Mouse (Mus musculus): ENCODE data around the gene Ikbkg. TPM values are rescaled to one million over a fixed set of nuclear protein-coding genes. Genes with fewer than 3 reads are reported as not detected.
A peak's percentile ranks its signal among the peaks of the same experiment; 100 is the strongest.
"Not testable (repeated sequence)": the region's sequence is repeated elsewhere in the genome, so short reads cannot be mapped to it uniquely, and the experiment has no call there.

Gene Ikbkg
- polyA plus RNA-seq (2015; fragmentation: Nextera tagmentation; extraction: Ambion mirVana): 16.4 and 19.9 TPM in 2 replicates

GRCm38 (mm10) chrX:74392535-74393443 is at the start of gene Ikbkg, which contains the start of gene Fam3a:
Gene Ikbkg (plus strand): TSS chrX:74393290.
Gene Fam3a (minus strand): TSS chrX:74393272.
- H3K27ac ChIP-seq (ENCODE audit: low read length): peak within 1 kb of the TSS; percentile 87
- H3K4me3 ChIP-seq (ENCODE audit: low read depth, low read length): peak within 1 kb of the TSS; percentile 47

GRCm38 (mm10) chrX:74352645-74353466 is 40.2 kb upstream of the Ikbkg start:
- Histone ChIP-seq H3K4me3 (ENCODE audit: low read depth, low read length) (peak overlapping the region; percentile 39), H3K4me1 (ENCODE audit: control insufficient read depth, insufficient read depth, low read length) (peaks cover 2% of the 10 kb centered on the region; the same call in 1 of the 2 replicates), H3K9ac (ENCODE audit: low read depth, low read length) (peak overlapping the region; percentile 61), H3K9me3 (replicated peaks; ENCODE audit: control insufficient read depth, low read length, poor library complexity, severe bottlenecking) (no peaks in the 10 kb centered on the region), H3K27me3 (ENCODE audit: control insufficient read depth, insufficient read depth, low read depth, low read length) (no peaks in the 10 kb centered on the region), H3K4me2 (ENCODE audit: low read length) (peak overlapping the region; percentile 67), H3K36me3 (ENCODE audit: control insufficient read depth, insufficient read depth, low read length) (no peaks in the 10 kb centered on the region), H3K27ac (ENCODE audit: low read length) (peak overlapping the region; percentile 64)
- ATAC-seq: peak; percentile 71
- WGBS: 20% methylated on average over 13 of the region's 13 CpGs

More at GRCm38 (mm10) chrX:74392535-74393443, at the start of gene Ikbkg, which contains the start of gene Fam3a:
- peak; percentile 100 for ATAC-seq
- H3K4me2 ChIP-seq (ENCODE audit: low read length): peak within 1 kb of the TSS; percentile 69
- H3K36me3 ChIP-seq (ENCODE audit: control insufficient read depth, insufficient read depth, low read length): no peaks in the 10 kb centered on the region
- peaks cover 12% of the 10 kb centered on the region for H3K4me1 ChIP-seq (ENCODE audit: control insufficient read depth, insufficient read depth, low read length)
- WGBS: 23% methylated on average over 30 of the region's 30 CpGs
- no peaks in the 10 kb centered on the region for H3K9me3 ChIP-seq (replicated peaks; ENCODE audit: control insufficient read depth, low read length, poor library complexity, severe bottlenecking)
- H3K9ac ChIP-seq (ENCODE audit: low read depth, low read length): peak within 1 kb of the TSS; percentile 73
- H3K27me3 ChIP-seq (ENCODE audit: control insufficient read depth, insufficient read depth, low read depth, low read length): no peaks in the 10 kb centered on the region

DNA sequence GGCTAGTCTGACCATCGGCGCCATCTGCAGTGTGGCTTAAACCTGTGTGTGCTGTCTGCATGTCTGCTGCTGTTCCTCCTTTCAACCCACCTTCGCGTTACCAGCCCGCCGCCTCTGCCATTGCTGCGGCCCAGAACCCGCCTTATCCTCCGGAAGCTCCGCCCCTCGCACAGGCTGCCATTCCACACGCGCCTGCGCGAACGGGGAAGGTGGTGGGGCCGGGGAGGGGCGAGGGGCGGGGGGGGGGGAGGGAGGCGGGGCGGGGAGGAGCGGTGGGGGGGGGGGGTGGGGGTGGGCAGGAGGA is 39.7 kb upstream of the Ikbkg start, which contains the start of gene Lage3:
Gene Lage3, minus strand, starts transcription at position 152 of the 304 bp plus-strand sequence.
- Histone ChIP-seq H3K9ac (ENCODE audit: low read depth, low read length) (peak within 1 kb of the TSS; percentile 61), H3K4me1 (ENCODE audit: control insufficient read depth, insufficient read depth, low read length) (peaks cover 2% of the 10 kb centered on the region; the same call in 1 of the 2 replicates), H3K36me3 (ENCODE audit: control insufficient read depth, insufficient read depth, low read length) (no peaks in the 10 kb centered on the region), H3K27me3 (ENCODE audit: control insufficient read depth, insufficient read depth, low read depth, low read length) (no peaks in the 10 kb centered on the region), H3K4me3 (ENCODE audit: low read depth, low read length) (peak within 1 kb of the TSS; percentile 39), H3K27ac (ENCODE audit: low read length) (peak within 1 kb of the TSS; percentile 64), H3K9me3 (replicated peaks; ENCODE audit: control insufficient read depth, low read length, poor library complexity, severe bottlenecking) (no peaks in the 10 kb centered on the region), H3K4me2 (ENCODE audit: low read length) (peak within 1 kb of the TSS; percentile 67)
- 32% methylated on average over 11 of the region's 22 CpGs for WGBS
- peak; percentile 93 for ATAC-seq

- ATAC-seq; H3K4me3 ChIP-seq (ENCODE audit: low read depth, low read length); H3K27ac ChIP-seq (ENCODE audit: low read length); H3K27me3 ChIP-seq (ENCODE audit: control insufficient read depth, insufficient read depth, low read depth, low read length); H3K9ac ChIP-seq (ENCODE audit: low read depth, low read length); H3K4me1 ChIP-seq (ENCODE audit: control insufficient read depth, insufficient read depth, low read length); H3K4me2 ChIP-seq (ENCODE audit: low read length); H3K36me3 ChIP-seq (ENCODE audit: control insufficient read depth, insufficient read depth, low read length); H3K9me3 ChIP-seq (replicated peaks; ENCODE audit: control insufficient read depth, low read length, poor library complexity, severe bottlenecking): not testable (repeated sequence)
- 100% methylated on average over 2 of the region's 3 CpGs for WGBS
Measured at GRCm38 (mm10) chrX:74357069-74357468, 36.0 kb upstream of the Ikbkg start.

DNA sequence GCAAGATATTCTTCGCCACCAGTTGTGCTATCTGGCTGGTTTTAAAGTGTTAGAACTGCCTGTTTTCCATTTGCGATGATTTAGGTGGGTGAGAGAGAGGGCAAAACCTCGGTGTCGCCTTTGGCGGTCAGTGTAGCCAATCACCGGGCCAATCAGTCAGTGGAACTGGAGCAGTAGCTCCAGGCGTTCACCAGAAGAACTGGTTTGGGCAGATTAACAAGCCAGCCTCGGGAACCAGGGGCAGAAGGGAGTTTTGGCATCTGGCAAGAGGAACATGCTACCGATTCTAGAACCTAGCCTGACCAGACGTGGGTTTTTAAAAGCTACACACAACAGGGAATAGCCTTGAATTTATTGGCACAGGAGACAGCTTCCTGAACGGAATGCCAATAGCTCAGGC is 33.9 kb upstream of the Ikbkg start:
- Histone ChIP-seq H3K36me3 (ENCODE audit: control insufficient read depth, insufficient read depth, low read length) (no peaks in the 10 kb centered on the region), H3K4me3 (ENCODE audit: low read depth, low read length) (no peak overlapping the region), H3K27ac (ENCODE audit: low read length) (no peak overlapping the region), H3K4me2 (ENCODE audit: low read length) (no peak overlapping the region), H3K9me3 (replicated peaks; ENCODE audit: control insufficient read depth, low read length, poor library complexity, severe bottlenecking) (no peaks in the 10 kb centered on the region), H3K4me1 (ENCODE audit: control insufficient read depth, insufficient read depth, low read length) (no peaks in the 10 kb centered on the region), H3K27me3 (ENCODE audit: control insufficient read depth, insufficient read depth, low read depth, low read length) (no peaks in the 10 kb centered on the region), H3K9ac (ENCODE audit: low read depth, low read length) (no peak overlapping the region)
- ATAC-seq: no peak
- 57% methylated on average over 11 of the region's 11 CpGs for WGBS

- peak overlapping the region; percentile 82 for H3K9ac ChIP-seq (ENCODE audit: low read depth, low read length)
- 70% methylated on average over 10 of the region's 10 CpGs for WGBS
- H3K4me1 ChIP-seq (ENCODE audit: control insufficient read depth, insufficient read depth, low read length): peaks cover 13% of the 10 kb centered on the region
- H3K4me2 ChIP-seq (ENCODE audit: low read length): peak overlapping the region; percentile 69
- H3K4me3 ChIP-seq (ENCODE audit: low read depth, low read length): peak overlapping the region; percentile 57
- ATAC-seq: peak; percentile 5; the same call in 1 of the 2 replicates
- no peaks in the 10 kb centered on the region for H3K36me3 ChIP-seq (ENCODE audit: control insufficient read depth, insufficient read depth, low read length)
- H3K27ac ChIP-seq (ENCODE audit: low read length): peak overlapping the region; percentile 85
- H3K27me3 ChIP-seq (ENCODE audit: control insufficient read depth, insufficient read depth, low read depth, low read length): no peaks in the 10 kb centered on the region
- H3K9me3 ChIP-seq (replicated peaks; ENCODE audit: control insufficient read depth, low read length, poor library complexity, severe bottlenecking): no peaks in the 10 kb centered on the region
Measured at GRCm38 (mm10) chrX:74367512-74367911, 25.6 kb upstream of the Ikbkg start.

GRCm38 (mm10) chrX:74368209-74368909 is 24.7 kb upstream of the Ikbkg start:
- H3K27ac ChIP-seq (ENCODE audit: low read length): peak overlapping the region; percentile 85
- 20% methylated on average over 34 of the region's 49 CpGs for WGBS
- no peaks in the 10 kb centered on the region for H3K9me3 ChIP-seq (replicated peaks; ENCODE audit: control insufficient read depth, low read length, poor library complexity, severe bottlenecking)
- H3K36me3 ChIP-seq (ENCODE audit: control insufficient read depth, insufficient read depth, low read length): no peaks in the 10 kb centered on the region
- H3K4me3 ChIP-seq (ENCODE audit: low read depth, low read length): peak overlapping the region; percentile 57
- peak overlapping the region; percentile 82 for H3K9ac ChIP-seq (ENCODE audit: low read depth, low read length)
- peak; percentile 80 for ATAC-seq
- H3K4me1 ChIP-seq (ENCODE audit: control insufficient read depth, insufficient read depth, low read length): peaks cover 14% of the 10 kb centered on the region
- no peaks in the 10 kb centered on the region for H3K27me3 ChIP-seq (ENCODE audit: control insufficient read depth, insufficient read depth, low read depth, low read length)
- H3K4me2 ChIP-seq (ENCODE audit: low read length): peak overlapping the region; percentile 69

DNA sequence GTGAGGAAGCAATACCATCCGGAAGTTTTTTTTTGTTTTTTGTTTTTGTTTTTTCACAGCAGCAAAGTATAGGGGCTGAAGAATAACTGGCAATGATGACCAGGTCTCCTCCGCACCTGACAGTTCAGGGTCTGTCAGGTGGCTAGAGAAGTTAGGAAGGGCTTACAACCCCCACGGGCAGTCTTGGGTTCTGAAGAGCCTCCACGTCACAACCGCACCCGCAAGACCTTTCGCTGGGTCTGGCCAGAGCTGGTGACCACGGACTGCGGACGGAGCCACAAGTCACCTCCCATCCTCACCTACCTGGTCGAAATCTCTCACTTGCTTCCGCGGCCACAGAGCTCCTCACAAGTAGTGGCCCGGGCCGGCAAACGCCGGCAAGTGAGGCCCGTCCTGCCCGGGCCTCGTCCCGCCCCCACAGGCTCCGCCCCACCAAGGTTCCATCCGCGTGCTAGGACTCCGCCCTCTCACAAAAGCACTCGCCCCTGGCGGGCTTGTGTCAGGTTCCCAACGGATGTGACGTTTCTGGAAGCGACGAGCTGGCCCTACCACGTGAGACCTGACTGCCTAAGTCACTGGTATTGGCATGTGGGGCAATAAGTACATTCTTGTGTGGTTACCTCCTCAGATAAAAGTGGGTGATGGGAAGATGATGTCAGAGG is 20.1 kb upstream of the Ikbkg start, which contains the start of the genes Ubl4a and Slc10a3:
Gene Ubl4a, minus strand, starts transcription at position 331 of the 662 bp plus-strand sequence.
Gene Slc10a3, minus strand, starts transcription at position 462 of the 662 bp plus-strand sequence.
- WGBS: 17% methylated on average over 32 of the region's 32 CpGs

More for the DNA sequence above, 20.1 kb upstream of the Ikbkg start, which contains the start of the genes Ubl4a and Slc10a3:
- Histone ChIP-seq H3K27me3 (ENCODE audit: control insufficient read depth, insufficient read depth, low read depth, low read length) (no peaks in the 10 kb centered on the region), H3K4me1 (ENCODE audit: control insufficient read depth, insufficient read depth, low read length) (peaks cover 8% of the 10 kb centered on the region), H3K4me3 (ENCODE audit: low read depth, low read length) (peak within 1 kb of the TSS; percentile 48), H3K27ac (ENCODE audit: low read length) (no peak within 1 kb of the TSS; the same call in 1 of the 2 replicates), H3K4me2 (ENCODE audit: low read length) (peak within 1 kb of the TSS; percentile 67), H3K9ac (ENCODE audit: low read depth, low read length) (peak within 1 kb of the TSS; percentile 62), H3K9me3 (replicated peaks; ENCODE audit: control insufficient read depth, low read length, poor library complexity, severe bottlenecking) (no peaks in the 10 kb centered on the region), H3K36me3 (ENCODE audit: control insufficient read depth, insufficient read depth, low read length) (no peaks in the 10 kb centered on the region)
- ATAC-seq: peak; percentile 89
